Mouse (Mus musculus): ENCODE data around the gene Slc24a4.

DNA sequence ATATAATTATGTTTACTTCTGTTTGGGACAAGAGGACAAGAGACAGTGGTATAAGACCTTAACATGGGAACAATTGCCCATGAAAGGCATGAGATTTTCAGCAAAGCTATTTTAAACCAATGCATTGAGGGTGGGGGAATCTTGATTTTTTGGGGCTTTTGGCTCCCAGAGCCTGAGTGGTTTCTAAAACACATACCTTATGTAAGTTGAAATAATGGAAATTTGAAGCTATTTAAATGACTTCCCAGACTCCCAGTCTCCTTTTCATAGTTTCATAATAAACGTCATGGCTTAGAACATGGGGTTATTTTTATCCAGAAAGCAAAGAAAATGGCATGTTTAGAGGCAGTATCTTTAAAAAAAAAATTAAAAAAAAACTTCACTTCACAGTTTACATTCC lies 77.9 kb downstream of the Slc24a4 start:
- TF ChIP-seq CTCF (IDR thresholded peaks at IDR 0.05; ENCODE audit: low read depth, low read length) = no peak
- TF ChIP-seq GATA1 (IDR thresholded peaks at IDR 0.05; ENCODE audit: borderline replicate concordance, low read length) = no peak
- no peak for TF ChIP-seq POLR2AphosphoS5 (IDR thresholded peaks at IDR 0.05; ENCODE audit: insufficient replicate concordance, low read depth, low read length)

All from G1E (cell line).